Mouse (Mus musculus): ENCODE data around the gene Hrc.
A peak's percentile ranks its signal among the peaks of the same experiment; 100 is the strongest.

- no peak for TF ChIP-seq MAX (IDR thresholded peaks at IDR 0.05; ENCODE audit: low read depth)
- TF ChIP-seq POLR2A (IDR thresholded peaks at IDR 0.05; ENCODE audit: insufficient read length, low read depth): no peak
- no peak for TF ChIP-seq TCF12 (IDR thresholded peaks at IDR 0.05; ENCODE audit: insufficient read depth, poor library complexity, severe bottlenecking)
- TF ChIP-seq POLR2AphosphoS2 (IDR thresholded peaks at IDR 0.05; ENCODE audit: insufficient read length, low read depth): peak; percentile 32
- no peak for TF ChIP-seq E2F4 (IDR thresholded peaks at IDR 0.05; ENCODE audit: insufficient read depth)
- no peak for TF ChIP-seq REST (IDR thresholded peaks at IDR 0.05; ENCODE audit: insufficient read depth, insufficient read length)
- TF ChIP-seq MYOD1 (IDR thresholded peaks at IDR 0.05; ENCODE audit: control insufficient read depth in 1 of 3, insufficient read length in 2 of 3, low read depth in 2 of 3): no peak
- TF ChIP-seq CEBPB (IDR thresholded peaks at IDR 0.05; ENCODE audit: insufficient read depth, poor library complexity, severe bottlenecking): no peak
- no peak for TF ChIP-seq USF1 (IDR thresholded peaks at IDR 0.05; ENCODE audit: low read depth)
Observed at GRCm38 (mm10) chr7:45368178-45368577, 33.1 kb downstream of the Hrc start.

All from myocyte (in vitro differentiated cells).